Mouse (Mus musculus) lung, postnatal 4 days (tissue): ENCODE measurements around the gene Pemt.
A peak's percentile ranks its signal among the peaks of the same experiment; 100 is the strongest.
"Not testable (repeated sequence)": the region's sequence is repeated elsewhere in the genome, so short reads cannot be mapped to it uniquely, and the experiment has no call there.

ENCODE experiments used
- DNase-seq, 2 experiments: peaks; one replicate each; pipeline ENCODE4 v3.0.0; 2021

Gene Pemt

GRCm38 (mm10) chr11:59944855-59945254 is 101.4 kb downstream of the Pemt start:
- not testable (repeated sequence) for DNase-seq

- no peak for DNase-seq
These were observed 104.9 kb downstream of the Pemt start for GRCm38 (mm10) chr11:59941391-59941790.

- DNase-seq, result no peak
These were observed 105.6 kb downstream of the Pemt start for GRCm38 (mm10) chr11:59940645-59941044.

- DNase-seq, result no peak
These were observed 106.5 kb downstream of the Pemt start for GRCm38 (mm10) chr11:59939821-59940220.

- DNase-seq, result no peak
These were observed 108.7 kb downstream of the Pemt start for GRCm38 (mm10) chr11:59937615-59938014.

- no peak for DNase-seq
These were observed 109.3 kb downstream of the Pemt start for GRCm38 (mm10) chr11:59937023-59937422.

GRCm38 (mm10) chr11:59933943-59934342 is 112.3 kb downstream of the Pemt start:
- DNase-seq, result no peak

- no peak for DNase-seq
These were observed 113.5 kb downstream of the Pemt start for GRCm38 (mm10) chr11:59932560-59933337.

GRCm38 (mm10) chr11:59930031-59930430 is 116.3 kb downstream of the Pemt start:
- no peak for DNase-seq

- DNase-seq, result peak in 1 of 2 experiments; percentile 59
These were observed 125.0 kb downstream of the Pemt start for GRCm38 (mm10) chr11:59921265-59921664.
